Mouse (Mus musculus): ENCODE data around the gene Klf8. TPM values are rescaled to one million over a fixed set of nuclear protein-coding genes. Genes with fewer than 3 reads are reported as not detected.

Gene Klf8
- polyA plus RNA-seq, 1 experiment from 2014 or later: 1.5 TPM

DNA sequence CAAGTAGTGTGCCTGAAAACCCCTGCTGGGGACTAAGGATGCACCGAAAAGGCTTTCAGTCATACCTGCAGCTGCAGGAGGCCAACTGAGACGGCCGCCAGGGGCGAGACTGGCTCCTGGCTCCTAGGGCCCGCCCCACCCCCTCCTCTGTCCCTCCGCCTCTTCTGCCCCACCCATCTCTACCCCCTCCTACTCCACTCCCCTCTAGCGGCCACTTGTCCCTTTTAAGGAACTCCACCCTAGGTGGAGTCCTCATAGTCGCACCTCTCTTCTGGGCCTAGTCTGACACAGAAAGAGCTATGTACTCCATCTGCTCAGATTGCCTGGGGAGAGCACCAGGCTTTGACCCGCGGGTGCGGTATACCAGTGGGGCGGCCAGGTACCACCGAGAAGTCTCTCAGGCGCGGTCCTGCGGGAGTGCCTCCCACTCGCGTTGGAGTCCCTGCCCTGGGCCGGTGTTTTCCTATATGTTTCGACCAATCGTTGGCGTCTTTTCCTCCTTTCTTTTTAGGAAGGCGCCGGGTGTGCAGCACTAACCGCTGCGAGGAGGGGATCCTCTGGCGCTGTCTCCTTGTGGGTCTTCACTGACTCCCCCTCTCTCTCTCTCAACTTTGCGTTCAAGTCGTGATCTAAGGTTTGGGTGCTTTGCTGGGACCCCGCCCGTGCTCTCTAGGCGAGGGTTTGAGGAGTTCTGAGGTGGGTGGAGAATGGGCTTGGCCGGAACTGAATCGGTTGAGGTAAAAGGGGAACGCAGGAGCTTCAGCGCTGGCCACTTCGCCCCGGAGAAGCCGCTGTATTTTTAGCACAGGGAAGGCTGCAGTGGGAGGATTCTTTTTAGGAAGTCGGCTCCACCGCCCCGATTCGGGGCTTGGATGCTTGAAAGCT, 122.3 kb downstream of the Klf8 start:
- no peaks in the 10 kb centered on the region for H3K36me3 ChIP-seq
- no peak overlapping the region for H3K27ac ChIP-seq
- no peaks in the 10 kb centered on the region for H3K9me3 ChIP-seq
- H3K4me2 ChIP-seq (replicated peaks): peak overlapping the region; percentile 69
- peaks cover 6% of the 10 kb centered on the region; the same call in 1 of the 2 replicates for H3K4me1 ChIP-seq
- WGBS: 10% methylated on average over 43 of the region's 43 CpGs
- peak; percentile 79 for ATAC-seq (ENCODE audit: low FRiP score, low read depth)
- H3K27me3 ChIP-seq: peaks cover 34% of the 10 kb centered on the region
- H3K9ac ChIP-seq: peak overlapping the region; percentile 55
- peak overlapping the region; percentile 48 for H3K4me3 ChIP-seq

DNA sequence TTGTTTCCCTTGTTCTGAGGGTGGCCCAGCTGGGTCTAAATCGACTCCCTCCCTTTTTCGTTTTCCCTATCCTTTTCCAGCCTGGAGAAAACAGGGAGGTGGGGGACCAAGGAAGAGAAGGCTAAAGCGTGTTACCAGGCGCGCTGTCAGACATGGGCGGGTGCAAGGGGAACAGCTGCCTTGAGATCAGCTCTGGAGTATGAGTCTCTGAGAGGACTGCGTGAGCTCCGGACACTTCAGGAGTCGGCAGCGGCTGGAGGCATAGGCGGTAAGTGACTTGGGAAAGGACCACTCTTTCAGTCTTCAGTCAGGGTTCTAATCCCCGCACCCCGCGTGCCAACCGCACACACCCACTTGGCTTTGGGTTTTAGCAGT, 122.9 kb downstream of the Klf8 start:
- Histone ChIP-seq H3K4me3 (peak overlapping the region; percentile 48), H3K27ac (no peak overlapping the region), H3K4me1 (peaks cover 6% of the 10 kb centered on the region; the same call in 1 of the 2 replicates), H3K36me3 (no peaks in the 10 kb centered on the region), H3K9me3 (no peaks in the 10 kb centered on the region), H3K9ac (peak overlapping the region; percentile 55), H3K4me2 (replicated peaks) (peak overlapping the region; percentile 69), H3K27me3 (peaks cover 34% of the 10 kb centered on the region)
- ATAC-seq (ENCODE audit: low FRiP score, low read depth): peak; percentile 79; the same call in 1 of the 2 replicates
- WGBS: 12% methylated on average over 15 of the region's 15 CpGs

DNA sequence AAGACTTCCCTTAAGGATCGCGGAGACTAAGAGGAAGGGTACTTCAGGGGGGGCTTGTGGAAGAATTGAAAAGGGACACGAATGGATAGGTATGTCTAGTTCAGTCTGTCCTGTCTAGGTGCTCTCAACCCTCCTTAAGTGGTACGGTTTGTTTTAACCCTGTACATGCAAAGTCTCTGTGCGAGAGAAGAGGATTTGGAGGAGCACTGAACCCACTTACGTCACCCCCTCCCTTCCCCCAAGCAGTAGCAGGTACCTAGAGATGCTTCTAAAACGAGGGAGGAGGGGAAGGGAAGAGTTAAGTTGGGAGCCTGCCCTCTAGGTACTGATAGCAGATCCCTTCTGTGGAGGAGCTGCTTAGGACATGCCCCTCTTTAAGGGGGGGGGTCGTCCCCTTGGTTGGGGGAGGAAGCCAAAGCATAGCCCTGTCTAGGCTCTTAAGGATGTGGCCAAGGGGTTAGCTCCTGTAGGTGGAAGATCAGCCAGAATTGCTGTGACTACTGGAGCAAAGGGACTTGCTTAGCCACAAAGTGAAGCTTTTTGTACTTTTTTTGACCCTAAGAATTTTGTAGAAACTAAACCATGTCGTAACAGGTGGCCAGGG, 123.5 kb downstream of the Klf8 start:
- peaks cover 6% of the 10 kb centered on the region; the same call in 1 of the 2 replicates for H3K4me1 ChIP-seq
- no peaks in the 10 kb centered on the region for H3K9me3 ChIP-seq
- H3K4me3 ChIP-seq: peak overlapping the region; percentile 48
- H3K36me3 ChIP-seq: no peaks in the 10 kb centered on the region
- no peak overlapping the region for H3K9ac ChIP-seq
- no peak overlapping the region for H3K27ac ChIP-seq
- ATAC-seq (ENCODE audit: low FRiP score, low read depth): no peak
- H3K27me3 ChIP-seq: peaks cover 34% of the 10 kb centered on the region
- H3K4me2 ChIP-seq (replicated peaks): peak overlapping the region; percentile 69
- 24% methylated on average over 9 of the region's 9 CpGs for WGBS

DNA sequence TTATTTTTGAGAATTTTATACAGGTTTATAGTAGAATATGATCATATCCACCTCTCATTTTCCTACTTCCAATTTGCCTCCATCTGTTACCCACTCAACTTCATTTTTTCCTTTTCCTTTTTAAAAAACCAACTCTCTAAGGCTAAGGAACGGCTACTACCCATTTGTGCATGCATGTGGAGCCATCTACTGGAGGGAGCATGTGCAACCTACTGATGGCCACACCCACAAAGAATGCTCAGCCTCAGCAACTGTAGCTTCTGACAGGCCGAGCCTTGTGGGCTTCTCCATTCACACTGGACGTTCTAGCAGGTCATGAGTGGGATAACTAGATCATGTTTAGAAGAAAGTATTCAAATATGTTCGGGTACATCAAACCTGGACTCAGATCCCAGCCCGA, 129.5 kb downstream of the Klf8 start:
- Histone ChIP-seq H3K27me3 (peaks cover under 1% of the 10 kb centered on the region; the same call in 1 of the 2 replicates), H3K9ac (no peak overlapping the region), H3K4me1 (no peaks in the 10 kb centered on the region), H3K27ac (no peak overlapping the region), H3K4me3 (no peak overlapping the region), H3K4me2 (replicated peaks) (no peak overlapping the region), H3K36me3 (no peaks in the 10 kb centered on the region), H3K9me3 (no peaks in the 10 kb centered on the region)
- ATAC-seq (ENCODE audit: low FRiP score, low read depth): no peak
- WGBS: 36% methylated on average over 5 of the region's 5 CpGs

DNA sequence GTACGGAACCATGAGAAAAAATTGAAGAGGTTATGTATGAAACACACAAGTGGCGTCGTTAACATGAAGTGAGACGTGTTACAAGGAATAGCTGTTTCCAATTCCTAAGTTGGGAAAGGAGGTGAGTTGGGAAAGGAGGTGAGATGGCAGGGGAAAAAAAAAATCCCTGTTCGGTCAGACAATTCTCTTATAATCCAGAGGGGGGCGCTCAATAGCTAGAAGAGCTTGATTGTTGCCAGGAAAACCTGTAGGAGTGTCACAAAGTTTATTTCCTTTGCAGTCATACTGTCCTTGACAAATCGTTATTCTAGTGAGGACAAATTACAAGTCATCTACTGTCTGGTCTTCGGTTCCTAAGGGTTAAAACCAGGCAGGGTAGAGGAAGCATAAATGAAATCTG, 132.5 kb downstream of the Klf8 start:
- Histone ChIP-seq H3K9ac (no peak overlapping the region), H3K4me3 (no peak overlapping the region), H3K4me1 (no peaks in the 10 kb centered on the region), H3K27ac (no peak overlapping the region), H3K27me3 (no peaks in the 10 kb centered on the region; the same call in 1 of the 2 replicates), H3K4me2 (replicated peaks) (no peak overlapping the region), H3K9me3 (no peaks in the 10 kb centered on the region), H3K36me3 (no peaks in the 10 kb centered on the region)
- no peak for ATAC-seq (ENCODE audit: low FRiP score, low read depth)
- WGBS: 31% methylated on average over 8 of the region's 8 CpGs

DNA sequence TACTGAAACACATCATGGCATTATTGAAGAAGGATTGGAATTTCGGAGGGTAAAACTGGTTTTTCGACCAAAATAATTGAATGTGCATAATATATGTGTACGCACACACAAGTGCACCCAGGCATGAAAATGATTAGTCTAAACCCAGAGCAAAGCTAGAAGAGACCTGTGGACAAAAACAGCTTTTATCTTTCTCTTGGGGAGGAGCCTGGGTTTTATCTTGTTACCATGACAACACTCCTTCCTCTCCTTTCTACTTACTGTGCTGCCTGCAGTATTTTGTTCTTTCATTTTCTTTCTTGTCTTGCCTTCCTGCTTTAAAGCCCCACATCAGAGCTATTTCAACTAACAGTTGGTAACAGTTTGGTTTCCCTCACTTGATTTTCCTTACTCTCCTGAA, 137.8 kb downstream of the Klf8 start:
- Histone ChIP-seq H3K36me3 (no peaks in the 10 kb centered on the region), H3K27me3 (no peaks in the 10 kb centered on the region; the same call in 1 of the 2 replicates), H3K9ac (no peak overlapping the region), H3K4me2 (replicated peaks) (no peak overlapping the region), H3K27ac (no peak overlapping the region), H3K4me1 (no peaks in the 10 kb centered on the region), H3K9me3 (no peaks in the 10 kb centered on the region), H3K4me3 (no peak overlapping the region)
- ATAC-seq (ENCODE audit: low FRiP score, low read depth): no peak
- WGBS: 93% methylated on average over 3 of the region's 3 CpGs

DNA sequence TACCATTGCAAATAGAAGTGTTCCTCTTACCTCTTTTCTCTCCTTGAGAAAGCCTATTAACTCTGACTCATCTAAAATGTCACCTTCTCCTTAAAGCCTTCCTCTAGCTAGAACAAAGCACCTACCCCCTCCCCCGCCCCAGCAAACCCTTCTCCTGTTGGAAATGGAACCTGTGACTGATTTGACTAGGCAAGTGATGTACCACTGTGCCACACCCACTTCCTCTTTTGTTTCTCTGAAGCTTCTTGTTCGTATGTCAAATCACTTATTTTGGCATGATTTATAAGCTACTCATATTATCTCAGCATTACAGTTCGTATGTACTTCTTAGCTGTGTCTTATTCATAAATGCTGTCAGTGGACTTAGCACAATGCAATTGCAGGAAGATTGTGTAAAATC, 144.5 kb downstream of the Klf8 start:
- H3K4me3 ChIP-seq: no peak overlapping the region
- no peak overlapping the region for H3K27ac ChIP-seq
- no peak overlapping the region for H3K9ac ChIP-seq
- H3K36me3 ChIP-seq: no peaks in the 10 kb centered on the region
- 74% methylated on average over 3 of the region's 3 CpGs for WGBS
- no peak for ATAC-seq (ENCODE audit: low FRiP score, low read depth)
- no peaks in the 10 kb centered on the region for H3K9me3 ChIP-seq
- no peaks in the 10 kb centered on the region for H3K4me1 ChIP-seq
- no peak overlapping the region for H3K4me2 ChIP-seq (replicated peaks)
- H3K27me3 ChIP-seq: peaks cover 4% of the 10 kb centered on the region; the same call in 1 of the 2 replicates

DNA sequence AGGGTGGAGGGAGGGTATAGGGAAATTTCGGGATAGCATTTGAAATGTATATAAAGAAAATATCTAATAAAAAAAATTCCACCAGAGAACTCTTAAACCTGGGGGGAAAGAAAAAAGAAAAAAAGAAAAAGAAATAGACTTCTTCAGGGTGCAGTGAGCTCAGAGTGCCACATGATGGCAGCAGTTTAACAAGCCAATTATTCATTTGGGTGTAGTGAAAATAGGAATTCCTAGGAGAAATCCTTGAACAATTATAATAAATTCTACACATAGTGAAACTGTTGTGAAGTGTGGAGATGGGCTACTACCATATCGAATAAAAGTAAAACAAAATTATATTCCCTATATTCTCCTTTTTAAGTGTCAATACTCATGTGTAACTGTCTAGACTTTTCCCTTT, 152.0 kb downstream of the Klf8 start:
- ATAC-seq (ENCODE audit: low FRiP score, low read depth): no peak
- Histone ChIP-seq H3K27ac (no peak overlapping the region), H3K4me2 (replicated peaks) (no peak overlapping the region), H3K36me3 (no peaks in the 10 kb centered on the region), H3K9me3 (no peaks in the 10 kb centered on the region), H3K9ac (no peak overlapping the region), H3K27me3 (peaks cover 3% of the 10 kb centered on the region; the same call in 1 of the 2 replicates), H3K4me3 (no peak overlapping the region), H3K4me1 (no peaks in the 10 kb centered on the region)
- WGBS: 27% methylated on average over 2 of the region's 2 CpGs

DNA sequence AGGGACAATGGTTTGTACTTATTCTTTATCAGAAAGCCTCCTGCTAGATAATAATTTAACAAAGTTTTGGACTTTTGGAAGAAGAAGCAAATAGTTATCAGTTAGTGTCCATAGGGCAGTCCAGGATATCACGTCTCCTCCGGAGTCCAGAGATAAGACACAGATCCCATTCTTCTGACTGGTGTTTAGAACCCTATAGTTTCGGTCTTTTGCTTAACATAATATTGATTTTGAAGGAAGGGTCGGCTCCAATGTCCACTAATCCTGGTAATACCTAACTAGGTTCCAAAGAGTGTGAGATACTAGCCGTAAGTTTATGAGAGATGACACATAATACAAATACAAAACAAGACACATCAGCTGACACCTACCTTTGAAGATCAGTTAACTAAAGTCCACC, 179.8 kb downstream of the Klf8 start:
- no peak for ATAC-seq (ENCODE audit: low FRiP score, low read depth)
- Histone ChIP-seq H3K4me2 (replicated peaks) (no peak overlapping the region), H3K27ac (no peak overlapping the region), H3K4me1 (no peaks in the 10 kb centered on the region), H3K9ac (no peak overlapping the region), H3K9me3 (no peaks in the 10 kb centered on the region), H3K27me3 (no peaks in the 10 kb centered on the region), H3K4me3 (no peak overlapping the region), H3K36me3 (no peaks in the 10 kb centered on the region)
- WGBS: 96% methylated on average over 5 of the region's 5 CpGs

DNA sequence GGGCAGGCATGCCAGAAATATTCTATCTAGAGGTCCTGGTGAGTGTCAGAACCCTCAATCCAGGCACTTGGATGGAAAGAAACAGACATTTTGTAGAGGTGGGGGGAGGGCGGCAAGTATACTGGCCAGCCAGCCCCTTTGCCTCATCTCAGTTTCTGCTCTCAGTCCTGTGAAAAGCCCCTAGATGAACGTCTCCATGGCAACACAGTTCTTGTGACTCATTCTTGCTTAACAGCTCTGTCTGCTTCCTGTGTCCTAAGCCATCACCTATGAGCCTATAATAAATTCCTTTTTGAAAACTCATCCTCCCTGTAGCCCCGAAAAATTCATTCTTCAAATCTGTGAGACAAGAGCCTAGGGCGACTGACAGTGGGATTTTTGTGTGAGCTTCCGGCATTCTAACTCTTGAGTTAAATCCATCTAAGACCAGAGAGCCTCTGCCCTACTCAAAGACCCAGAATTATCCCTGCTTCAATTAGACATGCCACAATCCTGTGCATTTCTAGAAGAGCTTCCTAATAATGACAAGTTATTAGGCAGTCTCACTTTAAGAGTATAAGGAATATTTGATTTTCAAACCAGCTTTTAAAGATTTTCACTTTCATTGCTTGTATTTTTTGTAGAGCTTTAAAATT, 196.5 kb downstream of the Klf8 start:
- H3K36me3 ChIP-seq: no peaks in the 10 kb centered on the region
- no peak overlapping the region for H3K27ac ChIP-seq
- H3K4me3 ChIP-seq: no peak overlapping the region
- H3K9me3 ChIP-seq: no peaks in the 10 kb centered on the region
- peak; percentile 83 for ATAC-seq (ENCODE audit: low FRiP score, low read depth)
- H3K4me1 ChIP-seq: no peaks in the 10 kb centered on the region
- H3K9ac ChIP-seq: no peak overlapping the region
- no peak overlapping the region for H3K4me2 ChIP-seq (replicated peaks)
- no peaks in the 10 kb centered on the region; the same call in 1 of the 2 replicates for H3K27me3 ChIP-seq
- WGBS: 33% methylated on average over 5 of the region's 5 CpGs

DNA sequence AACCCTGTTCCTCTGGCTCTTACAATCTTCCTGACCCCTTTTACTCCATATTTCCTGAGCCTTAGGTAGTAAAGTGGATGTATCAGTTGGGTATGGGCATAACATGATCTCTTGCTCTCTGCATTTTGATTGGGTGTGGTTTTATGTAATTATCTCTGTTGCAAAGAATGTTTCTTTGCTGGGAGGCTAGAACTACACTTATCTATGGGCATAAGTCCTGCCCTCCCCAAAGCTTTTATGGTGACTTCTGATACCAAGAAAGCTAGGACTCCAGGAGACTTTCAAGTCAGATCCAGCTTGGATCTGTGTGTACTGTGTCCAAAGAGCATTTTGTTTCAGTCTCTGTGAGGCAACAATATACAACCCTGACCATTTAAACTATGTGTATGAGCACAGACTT, 202.3 kb downstream of the Klf8 start:
- H3K9me3 ChIP-seq: no peaks in the 10 kb centered on the region
- H3K27ac ChIP-seq: no peak overlapping the region
- no peak for ATAC-seq (ENCODE audit: low FRiP score, low read depth)
- no peak overlapping the region for H3K9ac ChIP-seq
- H3K4me3 ChIP-seq: no peak overlapping the region
- H3K36me3 ChIP-seq: no peaks in the 10 kb centered on the region
- no peak overlapping the region for H3K4me2 ChIP-seq (replicated peaks)
- no peaks in the 10 kb centered on the region for H3K27me3 ChIP-seq
- H3K4me1 ChIP-seq: no peaks in the 10 kb centered on the region

DNA sequence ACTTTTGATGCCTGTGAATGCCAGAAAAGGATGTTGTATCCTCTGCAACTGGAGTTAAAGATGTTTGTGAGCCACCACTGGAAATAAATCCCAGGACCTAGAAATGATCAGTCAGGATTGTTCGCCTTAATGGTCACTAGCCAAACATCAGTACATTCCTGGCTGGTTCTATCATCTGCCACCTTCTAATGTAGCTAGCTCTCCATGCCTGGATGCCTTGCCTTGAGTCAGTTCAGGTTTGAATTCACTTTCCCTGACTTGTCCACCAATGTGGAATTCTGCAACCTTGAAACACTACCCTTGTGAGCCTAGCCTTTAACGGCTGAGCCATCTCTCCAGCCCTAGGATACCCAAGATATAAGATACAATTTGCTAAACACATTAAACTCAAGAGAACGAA, 202.8 kb downstream of the Klf8 start:
- no peak for ATAC-seq (ENCODE audit: low FRiP score, low read depth)
- H3K9me3 ChIP-seq: no peaks in the 10 kb centered on the region
- H3K4me3 ChIP-seq: no peak overlapping the region
- no peaks in the 10 kb centered on the region for H3K36me3 ChIP-seq
- WGBS: 79% methylated on average over 3 of the region's 3 CpGs
- H3K4me2 ChIP-seq (replicated peaks): no peak overlapping the region
- no peaks in the 10 kb centered on the region for H3K4me1 ChIP-seq
- no peaks in the 10 kb centered on the region for H3K27me3 ChIP-seq
- H3K9ac ChIP-seq: no peak overlapping the region
- no peak overlapping the region for H3K27ac ChIP-seq

Data from limb, embryonic 13.5 days (tissue).